Mouse (Mus musculus): ENCODE results near the gene 4933427D14Rik. TPM values are rescaled to one million over a fixed set of nuclear protein-coding genes. Genes with fewer than 3 reads are reported as not detected.
A peak's percentile ranks its signal among the peaks of the same experiment; 100 is the strongest.

The 4933427D14Rik gene
- polyA plus RNA-seq, 1 experiment from 2014 or later = 16.4 TPM

DNA sequence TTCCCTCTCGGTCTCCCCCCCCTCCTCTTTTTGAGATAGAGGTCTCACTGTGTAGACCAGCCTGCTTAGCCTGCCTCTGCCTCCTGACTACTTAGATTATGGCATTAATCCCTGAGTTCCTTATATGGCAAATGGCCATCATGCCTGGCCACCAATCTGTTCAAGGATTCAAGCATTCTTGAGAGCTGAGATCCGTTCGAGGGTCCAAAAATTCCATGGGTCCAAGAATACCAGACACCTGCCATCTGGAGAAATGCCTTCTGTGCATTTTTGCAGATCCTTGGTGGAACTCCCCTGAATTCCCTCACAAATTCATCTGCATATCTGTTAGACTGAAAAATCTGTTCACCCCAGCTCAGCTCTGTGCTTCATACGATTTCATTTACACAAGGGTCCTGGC lies 16.2 kb upstream of the 4933427D14Rik start:
- H3K27ac ChIP-seq = no peak overlapping the region
- 89% methylated on average over 4 of the region's 4 CpGs for WGBS
- H3K4me1 ChIP-seq = peaks cover 10% of the 10 kb centered on the region
- no peaks in the 10 kb centered on the region for H3K9me3 ChIP-seq
- H3K27me3 ChIP-seq (ENCODE audit: poor library complexity, severe bottlenecking) = no peaks in the 10 kb centered on the region
- H3K36me3 ChIP-seq (replicated peaks) = no peaks in the 10 kb centered on the region
- DNase-seq (ENCODE audit: extremely low spot score, low spot score) = no peak
- no peak overlapping the region for H3K4me3 ChIP-seq

- Histone ChIP-seq H3K36me3 (replicated peaks) (no peaks in the 10 kb centered on the region), H3K9me3 (no peaks in the 10 kb centered on the region), H3K4me1 (peaks cover 15% of the 10 kb centered on the region), H3K27ac (no peak overlapping the region), H3K4me3 (no peak overlapping the region), H3K27me3 (ENCODE audit: poor library complexity, severe bottlenecking) (no peaks in the 10 kb centered on the region)
- DNase-seq (ENCODE audit: extremely low spot score, low spot score) = peak; percentile 74
- 18% methylated on average over 6 of the region's 6 CpGs for WGBS
Measured at GRCm38 (mm10) chr11:72221278-72221677, 14.0 kb upstream of the 4933427D14Rik start.

DNA sequence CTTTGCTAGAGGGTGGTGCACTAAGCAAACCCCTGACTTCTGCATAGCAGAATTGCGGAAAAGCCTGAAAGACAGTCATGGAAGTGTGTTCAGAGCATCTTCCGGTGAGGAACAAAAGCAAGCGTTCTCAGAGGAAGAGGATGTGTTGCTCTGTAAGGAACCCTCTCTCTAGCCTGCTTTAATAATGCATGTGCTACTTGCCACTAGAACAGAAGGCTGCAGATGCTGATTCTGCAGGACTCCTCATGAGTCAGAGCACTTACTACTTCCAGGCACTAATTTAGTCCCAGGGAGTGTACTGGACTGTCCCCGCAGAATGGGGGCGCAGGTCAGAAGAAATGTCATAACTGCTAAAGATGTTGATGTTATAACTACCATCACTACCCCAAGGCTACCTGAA lies 9.9 kb upstream of the 4933427D14Rik start:
- Histone ChIP-seq H3K4me3 (no peak overlapping the region), H3K9me3 (no peaks in the 10 kb centered on the region), H3K4me1 (peaks cover 28% of the 10 kb centered on the region), H3K27me3 (ENCODE audit: poor library complexity, severe bottlenecking) (no peaks in the 10 kb centered on the region), H3K36me3 (replicated peaks) (peaks cover 8% of the 10 kb centered on the region), H3K27ac (no peak overlapping the region)
- no peak for DNase-seq (ENCODE audit: extremely low spot score, low spot score)
- 91% methylated on average over 5 of the region's 5 CpGs for WGBS

DNA sequence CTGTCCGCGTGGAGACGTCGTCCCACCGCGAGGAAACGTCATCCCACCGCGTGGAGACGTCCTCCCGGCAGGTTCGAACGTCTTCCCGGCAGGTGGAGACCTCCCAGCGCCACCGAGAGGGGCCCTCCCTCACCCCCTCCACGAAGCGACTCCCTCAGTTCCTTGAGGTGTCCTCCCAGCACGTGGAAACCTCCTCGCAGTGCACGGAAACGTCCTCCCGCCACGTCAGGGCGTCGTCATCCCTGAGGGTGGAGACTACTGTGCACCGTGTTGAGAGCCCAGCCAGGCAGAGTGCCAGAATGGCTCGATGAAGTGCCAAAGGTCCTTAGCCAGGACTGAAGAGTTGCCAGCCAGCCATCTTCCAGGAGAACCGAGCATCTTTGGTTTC lies 8.1 kb upstream of the 4933427D14Rik start, which contains the start of gene Med31:
Gene Med31 (minus strand): TSS at position 183 of the 388 bp plus-strand sequence.
- Histone ChIP-seq H3K4me3 (peak within 1 kb of the TSS; percentile 91), H3K36me3 (replicated peaks) (peaks cover 25% of the 10 kb centered on the region), H3K27me3 (ENCODE audit: poor library complexity, severe bottlenecking) (no peaks in the 10 kb centered on the region), H3K9me3 (no peaks in the 10 kb centered on the region), H3K4me1 (peaks cover 28% of the 10 kb centered on the region), H3K27ac (peak within 1 kb of the TSS; percentile 89)
- no peak for DNase-seq (ENCODE audit: extremely low spot score, low spot score)
- WGBS = 5% methylated on average over 29 of the region's 29 CpGs

DNA sequence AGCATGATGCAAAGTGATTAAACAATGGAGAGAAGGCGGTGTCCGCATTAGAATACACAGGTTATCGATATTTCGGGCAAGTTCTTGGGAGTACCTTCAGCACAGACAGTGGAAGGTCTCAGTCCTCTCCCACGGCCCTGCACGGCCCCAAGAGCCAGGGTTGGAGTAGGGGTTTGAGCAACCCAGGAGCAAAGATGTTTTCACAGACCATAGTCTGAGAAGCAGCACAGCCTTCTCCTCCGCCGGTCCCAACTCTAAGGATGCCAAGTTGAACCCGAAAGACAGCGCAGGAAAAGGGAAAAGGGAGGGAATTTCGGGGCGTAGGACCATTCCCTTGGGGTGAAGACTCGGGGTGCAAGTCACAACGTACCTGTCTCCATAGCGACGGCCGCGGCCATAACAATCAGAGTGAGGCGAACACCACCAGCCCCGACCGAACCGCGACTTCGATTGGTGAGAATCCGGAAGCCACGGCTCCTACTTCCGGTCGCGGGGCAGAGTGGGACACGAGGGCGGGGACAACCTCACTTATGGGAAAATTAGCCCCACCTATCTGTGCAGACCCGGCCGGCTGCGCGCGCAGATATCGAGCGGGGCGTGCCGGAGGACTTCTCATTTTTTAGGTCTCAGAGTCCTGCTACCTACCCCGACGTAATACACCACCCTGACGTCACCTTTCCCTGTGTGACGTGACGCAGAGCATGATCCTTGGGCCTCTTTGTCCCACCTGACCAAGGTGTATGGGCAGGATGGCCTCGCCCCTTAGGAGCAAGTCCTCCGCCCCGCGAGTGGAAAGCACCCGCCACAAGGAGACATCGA lies 7.5 kb upstream of the 4933427D14Rik start:
- peak; percentile 99 for DNase-seq (ENCODE audit: extremely low spot score, low spot score)
- H3K4me1 ChIP-seq = peaks cover 28% of the 10 kb centered on the region
- H3K27me3 ChIP-seq (ENCODE audit: poor library complexity, severe bottlenecking) = no peaks in the 10 kb centered on the region
- peak overlapping the region; percentile 91 for H3K4me3 ChIP-seq
- H3K9me3 ChIP-seq = no peaks in the 10 kb centered on the region
- WGBS = under 1% methylated on average over 51 of the region's 51 CpGs
- peaks cover 31% of the 10 kb centered on the region for H3K36me3 ChIP-seq (replicated peaks)
- H3K27ac ChIP-seq = peak overlapping the region; percentile 89

DNA sequence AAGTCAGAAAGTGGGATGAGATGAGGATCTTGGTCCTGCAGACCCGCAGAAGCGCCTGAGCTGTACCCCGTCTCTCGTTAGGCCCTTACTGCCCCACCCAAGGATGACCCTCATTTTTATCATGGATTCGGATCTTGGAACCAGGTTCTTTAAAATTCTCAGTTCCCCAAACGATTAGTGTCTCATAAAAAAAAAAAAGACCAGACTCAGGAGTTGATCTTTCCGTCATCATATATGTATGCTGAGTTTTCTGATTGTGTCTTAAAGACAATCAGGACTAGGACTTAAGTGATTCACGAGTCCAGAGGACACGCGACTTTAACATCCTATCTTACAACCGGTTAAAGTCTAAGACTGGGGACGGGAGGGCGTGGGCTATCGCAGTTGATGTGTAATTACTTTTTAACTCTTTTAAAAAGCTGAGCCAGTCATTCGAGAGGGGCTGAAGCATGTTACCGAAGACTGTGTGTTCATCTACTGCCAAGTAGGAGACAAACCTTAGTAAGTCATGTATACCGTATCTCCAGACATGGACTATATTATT lies 647 bp upstream of the 4933427D14Rik start:
- H3K27ac ChIP-seq = peak overlapping the region; percentile 91
- peaks cover 45% of the 10 kb centered on the region for H3K36me3 ChIP-seq (replicated peaks)
- 24% methylated on average over 17 of the region's 17 CpGs for WGBS
- peak overlapping the region; percentile 81 for H3K4me3 ChIP-seq
- no peak for DNase-seq (ENCODE audit: extremely low spot score, low spot score)
- H3K27me3 ChIP-seq (ENCODE audit: poor library complexity, severe bottlenecking) = no peaks in the 10 kb centered on the region
- H3K9me3 ChIP-seq = no peaks in the 10 kb centered on the region
- H3K4me1 ChIP-seq = peaks cover 37% of the 10 kb centered on the region

DNA sequence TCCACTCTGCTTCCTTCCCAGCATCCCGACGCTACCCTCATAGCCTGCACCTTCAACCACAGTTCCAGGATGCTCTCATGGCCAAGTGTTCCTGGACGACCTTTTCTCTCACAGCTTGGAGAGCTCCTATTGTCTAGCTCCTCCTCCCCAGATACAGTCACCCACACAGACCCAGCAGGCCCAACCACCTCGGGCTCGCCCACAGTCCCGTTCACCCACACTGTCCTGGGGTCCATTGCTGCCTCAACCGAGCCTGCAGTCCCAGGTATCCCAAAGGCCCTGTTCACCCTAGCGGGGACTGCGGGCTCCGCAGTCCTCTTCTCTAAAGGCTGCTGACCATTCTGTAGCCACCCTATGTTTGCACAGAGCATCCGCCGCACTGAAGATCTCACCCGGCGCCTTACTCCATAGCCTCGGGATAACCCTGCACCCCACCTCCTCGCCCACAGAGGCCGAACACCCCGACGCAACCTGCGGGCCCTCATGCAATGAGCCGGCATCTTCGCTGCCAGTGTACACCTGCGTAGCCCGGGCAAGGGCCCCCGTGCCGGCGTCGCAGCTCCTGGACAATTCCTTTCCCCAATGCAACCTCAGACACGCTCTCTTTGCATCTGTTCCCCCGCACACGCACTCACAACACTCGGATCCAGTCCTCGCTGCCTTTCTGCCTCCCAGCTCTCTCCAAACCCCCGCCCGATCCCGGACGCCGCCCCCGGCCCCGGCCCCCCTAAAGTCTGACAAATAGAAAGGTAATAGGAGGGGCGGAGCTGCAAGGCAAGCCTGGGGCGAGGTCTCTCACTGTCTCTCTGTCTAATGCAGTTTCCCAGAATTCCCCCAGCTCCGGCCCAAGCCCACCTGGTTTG lies 687 bp downstream of the 4933427D14Rik start, which contains the start of gene Gm43951:
Gene Gm43951 (minus strand): TSS at position 500 of the 863 bp plus-strand sequence.
- no peaks in the 10 kb centered on the region for H3K27me3 ChIP-seq (ENCODE audit: poor library complexity, severe bottlenecking)
- H3K27ac ChIP-seq = peak within 1 kb of the TSS; percentile 91
- DNase-seq (ENCODE audit: extremely low spot score, low spot score) = peak; percentile 36
- H3K9me3 ChIP-seq = no peaks in the 10 kb centered on the region
- H3K4me3 ChIP-seq = peak within 1 kb of the TSS; percentile 81
- 2% methylated on average over 43 of the region's 43 CpGs for WGBS
- H3K36me3 ChIP-seq (replicated peaks) = peaks cover 42% of the 10 kb centered on the region
- peaks cover 37% of the 10 kb centered on the region for H3K4me1 ChIP-seq

DNA sequence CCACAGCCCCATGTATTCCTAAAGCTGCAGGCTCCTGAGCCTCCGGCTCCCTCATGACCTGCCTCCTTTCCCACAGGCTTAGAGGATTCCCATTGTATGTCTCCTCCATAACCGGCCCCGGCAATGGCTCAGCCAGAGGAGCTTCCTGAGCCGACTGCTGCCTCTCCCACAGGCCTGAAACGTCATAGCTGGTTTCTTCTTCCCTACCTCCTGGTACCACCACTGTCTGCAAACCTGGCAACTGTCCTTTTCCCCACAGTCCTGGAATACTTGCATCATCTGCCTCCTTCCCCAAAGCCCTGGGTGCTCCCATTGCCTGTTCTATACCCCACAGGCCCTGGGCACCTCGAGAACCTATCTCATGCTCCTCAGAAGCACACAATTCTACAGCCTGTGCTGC lies 2.0 kb downstream of the 4933427D14Rik start:
- no peaks in the 10 kb centered on the region for H3K9me3 ChIP-seq
- no peak overlapping the region for H3K27ac ChIP-seq
- H3K36me3 ChIP-seq (replicated peaks) = peaks cover 39% of the 10 kb centered on the region
- peaks cover 37% of the 10 kb centered on the region for H3K4me1 ChIP-seq
- DNase-seq (ENCODE audit: extremely low spot score, low spot score) = no peak
- no peaks in the 10 kb centered on the region for H3K27me3 ChIP-seq (ENCODE audit: poor library complexity, severe bottlenecking)
- 76% methylated on average over 6 of the region's 6 CpGs for WGBS
- peak overlapping the region; percentile 81 for H3K4me3 ChIP-seq

GRCm38 (mm10) chr11:72203440-72203839 lies 3.8 kb downstream of the 4933427D14Rik start:
- peaks cover 31% of the 10 kb centered on the region for H3K36me3 ChIP-seq (replicated peaks)
- WGBS = 89% methylated on average over 1 of the region's 1 CpGs
- H3K4me1 ChIP-seq = peaks cover 37% of the 10 kb centered on the region
- no peak overlapping the region for H3K4me3 ChIP-seq
- H3K27ac ChIP-seq = no peak overlapping the region
- no peaks in the 10 kb centered on the region for H3K27me3 ChIP-seq (ENCODE audit: poor library complexity, severe bottlenecking)
- DNase-seq (ENCODE audit: extremely low spot score, low spot score) = no peak
- no peaks in the 10 kb centered on the region for H3K9me3 ChIP-seq

GRCm38 (mm10) chr11:72196506-72196905 lies 10.8 kb downstream of the 4933427D14Rik start:
- no peak overlapping the region for H3K4me3 ChIP-seq
- no peak for DNase-seq (ENCODE audit: extremely low spot score, low spot score)
- H3K36me3 ChIP-seq (replicated peaks) = peaks cover 76% of the 10 kb centered on the region
- WGBS = 90% methylated on average over 8 of the region's 8 CpGs
- H3K27me3 ChIP-seq (ENCODE audit: poor library complexity, severe bottlenecking) = no peaks in the 10 kb centered on the region
- H3K4me1 ChIP-seq = no peaks in the 10 kb centered on the region
- H3K27ac ChIP-seq = no peak overlapping the region
- no peaks in the 10 kb centered on the region for H3K9me3 ChIP-seq

DNA sequence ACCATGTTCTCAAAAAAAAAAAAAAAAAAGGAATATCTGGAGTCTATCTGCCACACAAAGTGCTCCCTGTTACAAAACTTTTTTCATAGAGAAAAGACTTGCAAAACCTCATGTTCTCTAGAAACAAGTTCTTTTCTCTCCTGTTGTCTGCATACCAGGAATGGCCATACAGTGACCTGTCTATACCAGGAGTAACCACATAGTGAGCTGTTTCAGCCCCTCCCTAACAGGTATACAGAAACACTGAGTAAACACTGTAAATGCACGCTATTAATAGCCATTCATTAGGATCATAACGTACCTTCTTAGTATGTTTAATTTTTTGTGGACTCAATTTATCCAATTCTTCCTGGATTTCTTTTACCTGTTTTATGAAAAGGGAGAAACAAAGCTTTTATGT lies 13.0 kb downstream of the 4933427D14Rik start:
- DNase-seq (ENCODE audit: extremely low spot score, low spot score) = no peak
- no peak overlapping the region for H3K27ac ChIP-seq
- H3K9me3 ChIP-seq = no peaks in the 10 kb centered on the region
- no peaks in the 10 kb centered on the region for H3K4me1 ChIP-seq
- H3K27me3 ChIP-seq (ENCODE audit: poor library complexity, severe bottlenecking) = no peaks in the 10 kb centered on the region
- H3K36me3 ChIP-seq (replicated peaks) = peaks cover 89% of the 10 kb centered on the region
- H3K4me3 ChIP-seq = no peak overlapping the region
- WGBS = 91% methylated on average over 2 of the region's 2 CpGs

DNA sequence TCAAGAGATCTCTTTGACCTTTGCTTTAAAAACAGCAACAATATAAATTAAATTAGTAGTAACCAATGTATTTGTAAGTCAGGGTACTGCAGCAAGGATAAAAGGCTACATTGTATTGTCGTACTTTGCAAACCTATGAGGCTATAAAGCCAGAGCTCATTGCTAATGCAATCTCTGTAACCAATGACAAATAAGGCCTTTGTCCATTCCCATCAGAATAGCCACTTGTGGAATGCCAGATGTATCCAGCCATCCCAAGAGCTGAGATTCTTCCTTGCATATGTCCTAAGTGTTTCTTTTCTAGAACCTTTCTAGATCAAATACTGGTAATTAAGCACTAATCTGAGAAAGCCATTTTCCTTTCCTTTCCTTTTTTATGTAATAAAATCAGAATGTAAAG lies 16.4 kb downstream of the 4933427D14Rik start:
- Histone ChIP-seq H3K4me3 (no peak overlapping the region), H3K27me3 (ENCODE audit: poor library complexity, severe bottlenecking) (no peaks in the 10 kb centered on the region), H3K27ac (no peak overlapping the region), H3K36me3 (replicated peaks) (peaks cover 92% of the 10 kb centered on the region), H3K9me3 (no peaks in the 10 kb centered on the region), H3K4me1 (no peaks in the 10 kb centered on the region)
- 85% methylated on average over 1 of the region's 1 CpGs for WGBS
- no peak for DNase-seq (ENCODE audit: extremely low spot score, low spot score)
